Mouse (Mus musculus) right cerebral cortex, postnatal 4 days (tissue): ENCODE measurements at regions not wholly inside any gene's neighbourhood (a gene's known extent, or its start where the extent isn't known, plus 50 kb on each side); places are given as distances from the start of the nearest gene placed in this dataset.

Experiments used
- DNase-seq: peaks from one replicate; pipeline ENCODE4 v3.0.0-alpha.2; 2022

DNA sequence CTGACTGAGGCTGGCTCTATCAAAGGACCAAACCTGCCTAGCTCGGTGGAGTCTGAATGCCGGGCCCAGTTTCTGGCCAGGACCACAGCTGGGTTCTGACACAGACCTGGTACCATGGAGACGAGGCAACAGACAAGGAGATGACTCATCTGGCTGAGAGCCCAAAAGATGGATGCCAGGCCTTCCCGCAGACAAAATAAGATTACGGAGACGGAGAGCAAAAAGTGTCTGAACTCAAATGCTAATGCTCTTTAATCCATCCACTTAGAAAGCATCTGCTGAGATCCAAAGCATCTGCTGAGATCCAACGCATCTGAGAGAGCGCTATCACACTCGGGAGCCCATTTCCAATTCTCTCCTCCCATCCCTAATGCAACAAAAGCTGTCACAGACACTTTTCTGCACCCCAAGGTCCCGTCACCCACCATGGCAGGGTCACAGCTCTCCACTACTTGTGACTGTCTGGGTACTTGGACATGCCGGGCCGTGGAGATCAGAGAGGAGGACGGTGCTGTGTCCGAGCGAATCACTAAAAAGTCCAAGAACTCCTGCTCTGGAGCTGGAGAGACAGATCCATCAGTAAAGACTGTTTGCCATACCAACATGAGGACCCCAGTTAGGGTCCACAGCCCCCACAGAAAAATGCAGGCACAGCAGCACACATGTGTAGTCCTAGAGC lies 278.3 kb upstream of the Sulf2 start:
- peak; percentile 66 for DNase-seq

DNA sequence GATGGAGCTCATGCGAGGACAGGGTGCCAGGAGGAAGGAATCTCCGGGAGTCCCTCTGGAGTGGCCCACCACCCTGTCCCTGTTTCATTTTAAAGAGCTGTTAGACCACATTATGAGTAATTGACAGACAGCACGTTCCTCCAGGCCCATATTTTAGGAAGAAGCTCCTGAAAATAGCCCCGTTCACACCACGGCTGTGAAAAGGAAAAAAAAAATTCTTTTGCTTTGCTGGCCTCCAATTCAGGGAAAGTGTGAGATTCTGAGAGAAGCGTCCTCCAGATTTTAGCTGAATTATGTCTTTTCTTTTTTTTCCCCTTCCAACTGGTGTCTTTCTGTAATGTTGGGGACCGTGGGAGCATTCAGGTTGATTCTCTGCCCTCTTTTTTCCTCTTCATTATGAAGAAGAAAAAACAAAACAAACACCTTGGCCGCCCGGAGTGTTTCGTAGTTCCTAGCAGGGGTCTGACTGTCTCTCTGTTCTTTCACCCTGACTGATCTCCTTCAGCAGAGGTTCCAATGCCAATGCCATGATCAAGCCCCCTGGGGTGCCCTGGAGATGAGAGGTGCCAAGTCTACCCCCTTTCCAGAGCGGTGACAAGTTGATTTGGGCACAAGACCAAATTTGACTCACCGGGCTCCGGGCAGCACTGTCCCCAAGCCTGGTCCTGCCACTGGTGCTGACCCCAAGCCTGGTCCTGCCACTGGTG lies 277.6 kb upstream of the Sulf2 start:
- no peak for DNase-seq

DNA sequence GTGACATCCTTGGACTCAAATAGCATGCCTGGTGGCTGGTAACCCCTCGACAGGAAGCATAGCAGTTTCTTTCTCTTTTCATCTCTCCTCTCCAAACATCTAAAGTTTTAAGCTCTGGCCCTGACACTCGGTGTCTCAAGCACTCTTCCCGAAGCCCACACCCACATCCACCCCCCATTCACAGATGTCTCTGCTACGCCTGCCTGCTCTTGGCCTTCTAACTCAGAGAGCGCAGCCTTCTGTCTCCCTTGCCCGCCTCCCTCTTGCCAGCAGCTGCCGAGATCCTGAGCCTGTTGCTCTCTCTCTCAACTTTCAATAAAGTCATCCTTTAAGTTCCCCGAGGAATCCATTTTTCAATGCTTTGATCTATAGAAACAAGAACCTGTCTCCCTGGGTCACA lies 277.1 kb upstream of the Sulf2 start:
- no peak for DNase-seq

DNA sequence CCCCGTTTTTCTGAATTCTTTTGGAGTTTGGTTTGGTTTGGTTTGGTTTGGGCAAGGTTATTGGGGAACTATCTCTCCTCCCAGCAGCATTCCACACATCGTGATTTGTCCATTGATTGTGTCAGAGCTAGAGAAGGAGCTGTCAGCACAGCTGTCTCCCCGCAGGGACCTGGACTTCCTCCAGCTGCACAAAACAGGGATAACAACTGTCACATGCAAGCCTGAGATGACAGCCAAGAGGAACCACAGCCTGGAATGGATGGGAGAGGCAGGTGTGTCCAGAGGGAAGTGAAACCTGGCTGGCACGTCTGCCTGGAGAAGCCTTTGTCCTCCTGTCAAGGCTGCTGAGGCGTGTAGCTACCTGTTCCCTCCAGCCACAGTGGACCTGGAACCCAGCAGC lies 274.5 kb upstream of the Sulf2 start:
- no peak for DNase-seq

DNA sequence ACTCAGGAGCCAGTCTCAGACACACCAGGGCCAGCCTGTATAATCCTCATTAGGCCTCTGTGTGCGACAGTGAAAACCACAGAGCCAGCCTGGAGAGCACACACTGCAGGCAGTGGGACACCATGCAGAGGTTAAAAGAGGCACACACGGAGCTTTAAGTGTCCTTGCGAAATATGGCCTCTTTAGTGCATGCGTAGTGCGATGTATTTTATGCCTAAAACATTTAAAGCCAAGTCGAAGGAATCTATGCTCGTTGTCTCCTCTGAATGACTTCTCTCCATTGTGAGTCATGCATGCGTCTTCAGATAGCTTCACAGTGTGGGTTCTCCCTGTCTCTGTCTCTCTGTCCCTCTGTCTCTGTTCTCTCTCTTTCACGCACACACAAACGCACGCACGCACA lies 274.0 kb upstream of the Sulf2 start:
- DNase-seq: no peak

DNA sequence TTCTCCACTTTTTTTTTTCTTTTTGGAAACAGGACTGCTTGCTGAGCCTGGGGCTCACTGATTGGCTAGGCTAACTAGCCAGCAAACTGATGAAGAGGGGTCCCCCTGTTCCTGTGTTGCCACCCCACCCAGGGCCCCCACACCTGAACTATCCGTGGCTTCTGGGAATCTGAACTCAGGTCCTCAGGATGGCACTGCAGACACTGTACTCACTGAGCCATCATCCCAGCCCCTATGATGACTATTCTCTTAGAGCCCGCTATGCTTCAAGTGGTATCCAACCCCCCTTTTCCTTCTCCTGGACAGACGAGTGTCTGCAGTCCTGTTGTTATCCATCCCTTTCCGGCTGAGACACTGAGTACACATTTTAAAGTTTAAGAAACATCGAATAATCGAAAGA lies 271.9 kb upstream of the Sulf2 start:
- no peak for DNase-seq

DNA sequence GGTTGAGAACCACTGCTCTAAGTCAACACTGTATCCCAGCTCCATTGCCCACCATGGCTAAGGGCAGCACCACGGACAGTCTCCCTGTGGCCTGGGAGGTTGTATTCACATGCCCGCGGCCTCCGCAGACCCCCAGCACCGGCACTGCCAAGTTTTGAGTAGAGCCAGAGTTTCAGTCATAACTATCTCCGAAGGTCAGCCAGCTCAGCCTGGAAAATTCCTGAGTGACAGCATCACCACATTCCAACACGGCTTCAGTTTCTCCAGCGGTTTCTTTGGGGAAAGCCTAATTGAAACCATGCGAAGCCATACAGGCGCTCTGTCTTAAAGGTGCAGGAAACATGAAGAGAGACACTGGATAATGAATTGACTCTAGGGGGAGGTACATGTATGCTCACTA lies 271.5 kb upstream of the Sulf2 start:
- DNase-seq: no peak

DNA sequence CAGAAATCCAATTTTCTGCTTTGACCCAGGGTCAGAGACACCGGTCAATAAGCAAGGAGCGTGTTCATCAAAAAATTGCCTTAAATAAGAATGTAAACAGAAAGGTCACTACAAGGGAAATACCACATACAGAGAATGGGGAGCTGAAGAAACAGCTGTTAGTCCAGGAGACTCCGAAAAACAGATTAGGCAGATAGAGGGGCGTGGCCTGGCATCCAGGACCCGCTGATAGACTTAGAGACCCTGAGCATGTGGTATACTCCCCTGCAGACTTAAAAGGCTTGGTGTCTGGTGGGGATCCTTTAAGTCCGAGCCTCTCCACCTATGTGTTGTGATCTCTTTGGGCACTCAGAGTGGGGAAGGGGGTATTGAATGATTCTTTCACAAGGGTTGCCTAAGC lies 271.0 kb upstream of the Sulf2 start:
- no peak for DNase-seq

DNA sequence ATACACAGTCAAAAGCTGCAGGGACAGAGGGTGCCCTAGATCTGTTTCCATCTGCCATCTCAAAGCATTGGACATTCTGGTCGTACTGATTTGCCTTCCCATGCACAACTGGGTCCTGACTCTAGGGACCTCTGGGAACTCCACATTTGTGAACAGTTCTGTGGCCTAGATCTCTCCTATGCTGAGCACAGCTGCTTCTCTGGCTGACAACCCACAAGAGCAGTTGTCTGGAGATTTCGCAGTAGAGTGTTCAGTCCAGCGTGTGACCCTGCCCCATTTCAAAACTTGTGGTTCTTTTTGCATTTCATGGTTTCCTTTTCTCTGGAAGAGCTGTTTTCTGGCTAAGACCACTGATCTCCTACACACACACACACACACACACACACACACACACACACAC lies 269.7 kb upstream of the Sulf2 start:
- no peak for DNase-seq

DNA sequence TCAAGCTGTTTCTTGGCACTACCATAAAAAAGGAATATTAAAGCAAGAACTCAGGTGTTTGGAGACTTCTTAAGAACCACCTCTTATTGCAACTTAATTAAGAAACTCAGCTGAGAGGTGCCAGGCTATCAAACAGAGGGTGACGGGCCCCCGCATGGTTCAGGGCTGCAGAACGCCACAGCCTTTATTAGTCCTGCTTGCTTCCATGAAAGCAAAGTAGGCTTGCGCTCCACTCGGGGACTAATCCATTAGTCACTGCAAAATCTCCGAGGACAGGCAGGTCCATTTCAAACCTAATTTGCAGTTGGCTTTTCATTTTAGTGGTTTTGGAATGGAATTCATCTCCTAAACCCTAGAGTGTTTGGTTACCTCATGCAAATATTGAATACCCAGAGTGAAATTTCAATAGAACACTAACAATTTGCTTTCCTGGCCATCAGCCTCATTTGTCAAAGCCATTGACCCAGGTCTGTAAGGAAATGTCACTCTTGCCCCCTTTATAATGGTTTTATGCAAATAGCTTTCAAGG lies 267.7 kb upstream of the Sulf2 start:
- no peak for DNase-seq

DNA sequence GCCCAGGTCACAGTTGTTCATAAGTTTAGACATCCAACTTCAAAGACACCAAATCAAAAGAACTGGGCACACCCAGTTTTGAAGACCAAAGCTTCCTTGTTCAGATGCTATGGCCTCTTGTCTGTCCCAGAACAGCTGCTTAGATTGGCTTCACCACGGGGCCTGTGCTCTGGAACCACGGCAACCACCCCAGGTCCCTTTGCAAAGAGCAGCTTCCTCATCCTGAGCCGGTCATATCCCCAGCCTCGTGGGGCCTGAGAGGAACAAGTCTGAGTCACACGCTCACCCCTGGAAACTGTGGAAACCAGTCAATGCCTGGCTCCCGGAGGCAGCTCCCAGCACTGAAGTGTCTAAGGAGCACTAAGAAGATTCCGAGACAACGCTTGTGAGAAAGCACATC lies 264.8 kb upstream of the Sulf2 start:
- no peak for DNase-seq

DNA sequence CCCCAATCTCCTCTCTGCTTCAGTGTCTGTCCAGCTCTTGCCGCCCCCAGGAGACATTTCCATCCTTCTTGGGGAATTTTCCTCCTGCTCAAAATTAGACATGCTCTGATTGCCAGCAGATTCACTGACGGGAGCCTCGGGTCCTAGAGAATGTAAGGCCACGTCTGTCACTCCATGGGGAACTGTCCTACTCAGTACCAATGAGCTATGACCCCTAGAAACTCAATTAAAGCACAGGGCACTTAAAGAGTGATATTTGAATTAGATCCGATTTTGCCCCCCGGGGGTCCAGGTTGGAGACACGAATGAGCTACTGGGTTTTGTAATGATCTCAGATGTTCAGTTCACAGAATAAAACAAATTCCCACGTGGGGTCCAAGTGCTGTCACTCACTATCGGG lies 263.8 kb upstream of the Sulf2 start:
- no peak for DNase-seq

DNA sequence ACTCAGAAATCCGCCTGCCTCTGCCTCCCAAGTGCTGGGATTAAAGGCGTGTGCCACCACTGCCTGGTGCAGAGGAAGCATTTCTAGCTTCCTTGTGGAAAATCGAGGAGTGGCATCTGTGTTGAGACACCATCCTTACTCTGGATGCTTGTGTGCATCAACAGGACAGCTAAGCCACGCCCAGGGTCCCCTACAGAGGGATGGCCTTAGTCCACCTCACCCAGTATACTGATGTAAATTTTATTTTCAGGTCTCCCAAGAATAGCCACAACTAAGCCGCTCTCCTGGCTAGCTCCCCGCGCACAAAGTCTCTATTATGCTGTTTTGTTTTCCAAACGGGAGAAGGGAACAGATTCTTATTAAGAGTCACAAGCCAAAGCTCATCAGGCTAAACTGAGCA lies 262.8 kb upstream of the Sulf2 start:
- DNase-seq: no peak

DNA sequence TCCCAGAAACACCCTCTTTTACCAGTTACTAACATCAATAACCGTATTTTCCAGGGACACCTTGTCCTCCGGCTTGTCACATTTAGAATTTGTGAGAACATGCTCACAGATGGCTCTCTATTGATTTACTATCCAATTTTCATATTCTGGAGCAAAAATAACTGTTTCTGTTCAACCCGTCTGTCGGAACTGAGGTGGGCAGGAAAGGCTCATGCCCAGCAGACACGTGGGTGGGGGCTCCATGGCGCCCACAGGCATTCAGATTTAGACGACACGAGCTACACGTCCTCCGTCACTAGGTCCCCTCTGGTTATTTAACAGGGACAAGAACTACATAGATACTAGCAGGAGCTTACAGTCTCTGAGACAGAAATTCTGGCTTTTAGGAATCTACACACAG lies 262.2 kb upstream of the Sulf2 start:
- no peak for DNase-seq

DNA sequence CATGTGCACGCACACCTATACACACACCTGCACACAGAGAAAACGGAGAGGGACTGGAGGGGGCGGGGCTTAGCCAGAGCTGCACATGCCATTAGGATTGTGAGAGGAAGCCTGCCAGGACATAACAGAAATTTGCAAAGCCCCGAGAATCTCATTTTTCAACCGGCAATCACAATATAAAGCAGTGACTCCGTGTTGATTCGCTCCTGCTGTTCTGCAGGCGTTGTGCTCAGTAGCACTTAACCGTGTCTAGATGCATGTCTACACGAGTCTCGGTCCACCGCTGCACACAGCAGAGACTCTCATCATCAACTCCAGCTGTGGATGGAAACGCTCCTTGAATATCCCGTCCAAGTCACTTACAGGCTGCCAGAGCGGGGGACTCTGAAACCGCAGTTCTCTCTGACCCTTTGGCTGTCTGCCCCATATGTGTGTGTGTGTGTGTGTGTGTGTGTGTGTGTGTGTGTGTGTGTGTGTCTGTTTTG lies 260.1 kb upstream of the Sulf2 start:
- no peak for DNase-seq

DNA sequence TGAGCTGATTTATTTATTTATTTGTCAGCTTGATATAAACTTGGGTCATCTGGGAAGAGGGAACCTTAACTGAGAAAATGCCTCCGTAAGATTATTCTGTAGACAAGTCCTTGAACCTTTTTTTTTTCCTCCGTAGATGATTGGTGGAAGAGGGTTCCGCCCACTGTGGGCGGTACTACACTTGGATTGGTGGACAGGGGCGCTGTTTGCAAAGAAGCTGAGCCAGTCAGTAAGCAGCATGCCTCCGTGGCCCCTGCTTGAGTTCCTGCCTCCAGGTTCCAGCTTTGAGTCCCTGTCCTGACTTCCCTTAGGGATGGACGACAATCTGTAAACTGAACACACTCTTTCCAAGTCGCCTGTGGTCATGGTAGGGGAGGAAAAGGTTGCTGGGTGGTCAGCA lies 259.4 kb upstream of the Sulf2 start:
- no peak for DNase-seq

DNA sequence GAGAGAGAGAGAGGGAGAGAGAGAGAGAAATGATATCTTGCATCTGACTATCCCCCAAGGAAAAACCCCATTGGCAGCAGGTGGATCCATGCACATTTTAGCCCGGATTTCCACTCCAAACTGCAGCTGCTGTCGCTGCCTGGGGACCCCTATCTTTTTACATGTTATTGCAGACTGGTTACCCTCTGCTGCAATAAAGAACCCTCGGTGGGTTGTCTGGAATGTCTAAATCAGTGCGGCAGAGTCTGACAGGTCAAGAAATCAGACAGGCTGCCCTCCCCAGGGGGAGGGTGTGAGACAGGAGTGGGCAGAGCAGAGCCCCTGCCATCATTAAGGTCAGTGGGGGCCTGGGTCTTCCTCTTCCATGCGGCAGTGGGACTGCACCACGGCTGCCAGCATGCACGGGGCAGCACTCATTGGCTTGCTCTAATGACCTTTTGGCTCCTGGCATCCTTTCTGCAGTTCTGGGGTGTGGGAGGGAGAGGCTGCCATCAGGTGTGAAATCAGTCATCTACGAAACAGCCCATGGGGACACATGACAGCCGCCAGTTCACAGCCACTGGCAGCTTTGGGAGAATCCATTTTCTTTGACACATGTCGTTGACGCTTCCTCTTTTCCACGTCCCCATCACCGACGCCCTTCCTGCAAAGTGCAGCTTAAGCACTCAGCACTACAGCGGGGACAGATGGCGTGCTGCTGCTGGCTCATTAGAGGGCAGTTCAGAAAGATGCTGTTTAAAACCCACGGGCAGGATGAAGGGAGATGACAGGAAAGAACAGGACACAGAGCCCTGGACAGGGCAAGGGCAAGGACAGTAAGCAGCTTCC lies 256.8 kb upstream of the Sulf2 start:
- DNase-seq: no peak

DNA sequence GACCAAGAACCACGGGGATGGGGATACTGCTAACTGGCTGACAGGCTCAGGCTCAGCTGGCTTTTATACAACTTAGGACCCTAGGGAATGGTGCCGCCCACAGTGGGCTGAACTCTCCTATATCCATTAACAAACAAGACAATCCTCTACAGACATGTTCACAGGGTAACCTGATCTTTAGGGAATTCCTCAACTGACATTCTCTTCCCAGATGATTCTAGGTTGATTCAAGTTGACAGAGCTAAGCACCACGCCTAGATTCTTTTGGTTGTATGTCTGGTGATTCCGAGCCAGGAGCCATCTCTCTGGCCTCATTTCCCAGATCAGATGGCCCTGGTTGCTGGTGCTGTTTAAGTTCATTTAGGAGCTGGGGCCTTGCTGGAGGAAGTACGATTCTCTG lies 253.9 kb upstream of the Sulf2 start:
- no peak for DNase-seq

DNA sequence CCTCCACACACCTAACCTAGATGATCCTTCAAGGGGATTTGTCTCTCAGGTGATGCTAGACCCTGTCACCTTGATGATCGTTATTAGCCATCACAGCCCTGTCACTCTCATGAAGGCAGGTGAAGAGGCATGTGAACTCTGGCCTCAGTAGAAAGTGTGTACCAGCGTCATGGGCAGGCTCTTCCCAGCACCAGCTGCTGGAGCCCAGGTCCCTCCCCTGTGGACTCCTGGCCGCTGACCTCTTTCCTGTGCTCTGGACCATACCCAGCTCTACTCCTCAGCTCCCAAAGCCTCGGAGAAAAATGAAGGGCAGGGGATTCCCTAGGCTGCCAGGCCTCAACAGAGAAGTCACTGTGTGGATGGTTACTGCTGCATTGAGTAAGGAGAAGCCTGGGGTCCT lies 253.3 kb upstream of the Sulf2 start:
- DNase-seq: no peak

DNA sequence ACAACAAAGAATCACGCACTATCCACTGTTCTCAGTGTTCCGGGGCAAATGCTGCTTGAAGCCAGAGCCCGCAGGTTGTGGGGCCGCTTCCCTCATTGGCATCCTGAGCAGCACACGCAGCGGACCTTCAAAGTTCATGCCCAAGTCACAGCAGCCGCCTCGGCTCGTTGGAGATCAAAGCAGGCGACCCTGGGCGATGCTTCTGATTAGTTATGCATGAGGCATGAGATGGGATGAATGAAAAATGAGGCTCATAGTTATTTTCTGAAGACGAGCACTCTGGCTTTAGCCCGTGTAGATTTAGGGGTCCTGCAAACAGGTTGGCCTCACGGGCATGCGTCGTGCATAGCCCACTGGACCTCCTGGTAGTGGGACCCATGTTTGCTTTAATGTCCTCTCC lies 252.5 kb upstream of the Sulf2 start:
- no peak for DNase-seq

DNA sequence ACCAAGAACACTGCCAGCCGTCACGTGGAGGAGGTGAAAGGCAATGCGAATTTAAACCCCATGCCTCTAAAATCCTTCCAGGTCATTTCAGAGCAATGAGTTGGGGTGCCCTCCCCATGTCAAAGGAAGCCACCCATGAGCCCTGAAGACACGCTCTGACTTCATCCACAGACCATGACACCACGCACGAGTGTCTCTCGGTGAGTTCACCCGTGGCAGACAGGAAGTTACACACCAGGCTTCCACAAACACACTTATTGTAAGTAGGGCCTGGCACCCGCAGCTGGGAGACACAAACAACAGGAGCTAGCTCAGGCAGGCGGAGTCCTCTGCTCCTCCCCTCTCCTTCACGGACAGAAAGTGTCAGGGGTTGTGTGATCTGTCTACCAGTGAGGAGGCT lies 251.4 kb upstream of the Sulf2 start:
- no peak for DNase-seq

DNA sequence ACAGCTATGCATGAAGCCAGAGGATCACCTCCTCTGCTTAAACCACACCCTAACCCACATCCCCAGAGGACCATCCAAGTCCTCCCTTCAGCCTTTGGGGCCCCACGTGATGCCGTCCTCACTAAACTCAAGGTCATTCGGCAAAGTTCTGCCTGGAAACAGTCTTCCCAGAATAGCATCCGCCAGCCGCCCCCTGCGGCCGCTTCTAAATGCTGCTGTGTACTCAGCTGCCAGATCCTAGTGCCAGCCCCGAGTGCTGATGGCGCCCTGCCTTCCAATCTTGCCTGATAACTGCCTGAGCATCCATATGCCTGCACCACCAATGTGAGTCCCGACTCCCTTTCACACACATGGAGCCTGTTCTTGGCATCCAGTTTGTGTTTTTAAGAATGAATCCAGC lies 247.9 kb upstream of the Sulf2 start:
- DNase-seq: peak; percentile 63

DNA sequence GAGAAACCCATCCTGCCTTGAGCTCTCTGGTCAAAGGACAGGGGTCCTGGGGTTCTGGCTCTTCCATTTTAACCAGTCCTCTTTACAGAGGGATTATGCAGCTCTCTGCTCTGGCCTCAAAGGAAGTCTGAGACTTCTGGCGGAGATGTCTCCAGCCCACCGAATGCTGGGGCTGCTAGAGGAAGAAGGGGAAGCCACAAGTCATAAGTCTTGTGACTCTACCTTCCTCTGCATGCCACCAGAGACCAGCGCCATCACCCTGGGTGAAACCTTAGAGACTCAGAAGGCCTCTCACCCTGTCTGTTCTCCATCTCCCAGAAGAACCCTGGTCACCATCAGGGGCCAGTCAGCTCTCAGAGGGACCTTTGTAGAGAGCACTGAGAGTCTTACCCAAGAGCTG lies 246.4 kb upstream of the Sulf2 start:
- DNase-seq: no peak

DNA sequence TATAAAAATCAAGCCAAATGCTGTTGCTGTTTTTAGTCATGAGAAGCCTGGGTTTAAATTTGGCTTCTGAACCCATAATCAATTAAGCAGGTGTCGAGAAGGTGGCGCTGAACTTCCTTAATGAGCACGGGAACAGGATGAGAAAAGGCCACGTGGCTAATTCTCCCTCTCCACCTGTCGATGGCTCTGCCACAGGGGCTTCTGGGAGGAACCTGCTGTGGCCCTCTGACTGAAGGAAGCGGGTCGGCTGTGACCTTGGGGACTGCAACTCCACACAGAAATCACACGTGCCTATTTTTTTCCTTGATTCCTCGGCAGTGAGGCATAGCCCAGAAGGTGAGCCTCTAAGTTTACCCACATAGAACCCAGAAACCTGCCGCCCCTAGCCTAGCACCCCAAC lies 244.8 kb upstream of the Sulf2 start:
- no peak for DNase-seq
